Mouse (Mus musculus): ENCODE data around the gene Cd101. TPM values are rescaled to one million over a fixed set of nuclear protein-coding genes. Genes with fewer than 3 reads are reported as not detected.

Cd101 gene
- polyA plus RNA-seq, 1 experiment: 0.08 TPM

GRCm38 (mm10) chr3:101037984-101038545 is 8.7 kb upstream of the Cd101 start:
- TF ChIP-seq POLR2A (IDR thresholded peaks at IDR 0.05; ENCODE audit: borderline replicate concordance, extremely low read depth, insufficient read depth, insufficient read length, poor library complexity, severe bottlenecking): no peak
- no peak for TF ChIP-seq CTCF (IDR thresholded peaks at IDR 0.05; ENCODE audit: borderline replicate concordance, extremely low read depth, insufficient read depth, insufficient read length)

DNA sequence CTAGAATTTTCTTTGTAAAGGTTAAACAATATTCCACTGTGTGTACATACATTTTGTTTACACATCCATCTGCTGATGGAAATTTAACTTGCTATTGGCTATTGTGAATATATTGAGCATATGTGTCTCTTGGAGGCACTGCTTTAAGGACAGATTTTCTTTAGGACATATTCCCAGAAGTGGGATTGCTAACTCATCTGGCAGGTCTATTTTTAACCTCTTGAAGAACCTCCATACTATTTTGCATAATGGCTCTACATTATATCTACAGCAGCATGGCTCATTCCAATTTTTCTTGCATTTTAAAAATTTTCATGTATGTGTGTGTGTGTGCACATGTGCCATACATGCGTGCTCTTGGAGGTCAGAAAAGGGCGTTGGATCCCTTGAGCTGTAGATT is 6.6 kb upstream of the Cd101 start:
- no peak for TF ChIP-seq POLR2A (IDR thresholded peaks at IDR 0.05; ENCODE audit: borderline replicate concordance, extremely low read depth, insufficient read depth, insufficient read length, poor library complexity, severe bottlenecking)
- no peak for TF ChIP-seq CTCF (IDR thresholded peaks at IDR 0.05; ENCODE audit: borderline replicate concordance, extremely low read depth, insufficient read depth, insufficient read length)
- no peak for DNase-seq (ENCODE audit: low read depth)

More at GRCm38 (mm10) chr3:101037984-101038545, 8.7 kb upstream of the Cd101 start:
- DNase-seq (ENCODE audit: low read depth): no peak

DNA sequence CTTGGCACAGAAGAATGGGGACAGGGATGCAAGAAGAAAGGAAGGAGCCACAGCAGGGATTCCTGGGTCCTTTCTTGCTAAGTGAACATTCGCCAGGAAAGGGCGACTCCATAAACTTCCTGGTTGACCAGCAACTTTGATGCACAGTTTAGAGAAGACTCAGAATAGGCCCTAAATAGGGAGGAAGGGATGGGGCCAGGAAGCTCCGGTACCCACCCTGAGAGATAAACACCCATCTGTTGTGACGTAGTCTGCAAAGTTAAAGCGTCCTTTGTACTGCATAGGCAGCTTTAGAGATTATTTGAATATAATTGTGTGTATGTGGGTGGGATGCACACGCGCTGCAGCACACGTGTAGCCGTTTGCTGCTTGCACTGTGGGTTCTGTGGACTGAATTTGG is 5.2 kb upstream of the Cd101 start:
- TF ChIP-seq CTCF (IDR thresholded peaks at IDR 0.05; ENCODE audit: borderline replicate concordance, extremely low read depth, insufficient read depth, insufficient read length) (no peak), POLR2A (IDR thresholded peaks at IDR 0.05; ENCODE audit: borderline replicate concordance, extremely low read depth, insufficient read depth, insufficient read length, poor library complexity, severe bottlenecking) (no peak)
- no peak for DNase-seq (ENCODE audit: low read depth)

DNA sequence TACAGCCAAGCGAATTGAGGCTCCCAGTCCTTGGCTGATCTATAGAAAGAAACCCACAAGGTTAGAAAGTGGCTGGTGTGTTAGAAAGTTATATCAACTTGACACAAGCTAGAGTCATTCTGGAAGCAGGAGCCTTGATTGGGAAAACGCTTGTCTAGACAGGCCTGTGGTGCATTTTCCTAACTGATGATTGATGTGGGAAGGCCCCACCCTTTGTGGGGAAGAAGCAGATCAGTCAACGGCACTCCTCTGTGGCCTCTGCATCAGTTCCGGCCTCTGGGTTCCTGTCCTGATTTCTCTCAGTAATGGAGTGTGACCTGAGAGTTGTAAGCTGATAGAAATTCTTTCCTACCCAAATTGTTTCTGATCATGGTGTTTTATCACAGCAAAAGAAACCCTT is 4.3 kb upstream of the Cd101 start:
- no peak for DNase-seq (ENCODE audit: low read depth)
- TF ChIP-seq CTCF (IDR thresholded peaks at IDR 0.05; ENCODE audit: borderline replicate concordance, extremely low read depth, insufficient read depth, insufficient read length) (no peak), POLR2A (IDR thresholded peaks at IDR 0.05; ENCODE audit: borderline replicate concordance, extremely low read depth, insufficient read depth, insufficient read length, poor library complexity, severe bottlenecking) (no peak)

DNA sequence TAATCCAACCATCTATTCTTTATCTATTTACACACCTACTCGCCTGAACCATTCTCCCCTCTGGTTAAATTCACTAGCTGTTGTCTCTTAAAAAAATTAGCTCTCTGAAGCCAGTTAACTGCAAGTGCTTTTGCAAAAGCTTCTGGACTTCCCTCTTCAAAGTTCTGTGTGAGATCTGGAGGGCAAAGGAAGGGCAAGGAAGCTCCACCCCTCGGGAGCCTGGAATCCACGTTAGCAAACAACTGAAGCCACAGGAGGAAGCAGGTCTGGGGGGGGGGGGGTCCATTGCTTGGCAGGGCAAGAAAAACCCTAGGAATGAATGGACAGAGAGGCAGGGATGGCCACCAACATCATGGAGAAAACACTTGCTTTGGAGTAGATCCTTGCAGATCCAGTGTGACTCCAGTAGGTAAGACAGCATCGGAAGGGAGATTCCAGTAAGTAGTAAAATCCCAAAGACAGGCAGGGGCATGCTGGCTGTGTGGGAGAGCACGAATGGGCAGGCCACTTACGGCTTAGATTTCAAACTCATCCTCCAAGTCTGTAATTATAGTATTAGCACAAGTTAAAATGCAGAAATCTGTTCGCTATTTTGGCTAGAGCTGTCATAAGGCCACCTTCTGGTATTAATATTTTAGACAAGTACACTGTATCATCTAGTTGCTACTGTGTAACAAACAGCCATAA is 2.2 kb upstream of the Cd101 start:
- DNase-seq (ENCODE audit: low read depth): no peak
- no peak for TF ChIP-seq CTCF (IDR thresholded peaks at IDR 0.05; ENCODE audit: borderline replicate concordance, extremely low read depth, insufficient read depth, insufficient read length)
- TF ChIP-seq POLR2A (IDR thresholded peaks at IDR 0.05; ENCODE audit: borderline replicate concordance, extremely low read depth, insufficient read depth, insufficient read length, poor library complexity, severe bottlenecking): no peak

GRCm38 (mm10) chr3:101030630-101031029 is 1.3 kb upstream of the Cd101 start:
- no peak for TF ChIP-seq POLR2A (IDR thresholded peaks at IDR 0.05; ENCODE audit: borderline replicate concordance, extremely low read depth, insufficient read depth, insufficient read length, poor library complexity, severe bottlenecking)
- no peak for TF ChIP-seq CTCF (IDR thresholded peaks at IDR 0.05; ENCODE audit: borderline replicate concordance, extremely low read depth, insufficient read depth, insufficient read length)
- DNase-seq (ENCODE audit: low read depth): no peak

GRCm38 (mm10) chr3:101026741-101027140 is 2.6 kb downstream of the Cd101 start:
- TF ChIP-seq POLR2A (IDR thresholded peaks at IDR 0.05; ENCODE audit: borderline replicate concordance, extremely low read depth, insufficient read depth, insufficient read length, poor library complexity, severe bottlenecking) (no peak), CTCF (IDR thresholded peaks at IDR 0.05; ENCODE audit: borderline replicate concordance, extremely low read depth, insufficient read depth, insufficient read length) (no peak)

GRCm38 (mm10) chr3:101022967-101023366 is 6.4 kb downstream of the Cd101 start:
- TF ChIP-seq CTCF (IDR thresholded peaks at IDR 0.05; ENCODE audit: borderline replicate concordance, extremely low read depth, insufficient read depth, insufficient read length) (no peak), POLR2A (IDR thresholded peaks at IDR 0.05; ENCODE audit: borderline replicate concordance, extremely low read depth, insufficient read depth, insufficient read length, poor library complexity, severe bottlenecking) (no peak)
- DNase-seq (ENCODE audit: low read depth): no peak

More at GRCm38 (mm10) chr3:101026741-101027140, 2.6 kb downstream of the Cd101 start:
- no peak for DNase-seq (ENCODE audit: low read depth)

DNA sequence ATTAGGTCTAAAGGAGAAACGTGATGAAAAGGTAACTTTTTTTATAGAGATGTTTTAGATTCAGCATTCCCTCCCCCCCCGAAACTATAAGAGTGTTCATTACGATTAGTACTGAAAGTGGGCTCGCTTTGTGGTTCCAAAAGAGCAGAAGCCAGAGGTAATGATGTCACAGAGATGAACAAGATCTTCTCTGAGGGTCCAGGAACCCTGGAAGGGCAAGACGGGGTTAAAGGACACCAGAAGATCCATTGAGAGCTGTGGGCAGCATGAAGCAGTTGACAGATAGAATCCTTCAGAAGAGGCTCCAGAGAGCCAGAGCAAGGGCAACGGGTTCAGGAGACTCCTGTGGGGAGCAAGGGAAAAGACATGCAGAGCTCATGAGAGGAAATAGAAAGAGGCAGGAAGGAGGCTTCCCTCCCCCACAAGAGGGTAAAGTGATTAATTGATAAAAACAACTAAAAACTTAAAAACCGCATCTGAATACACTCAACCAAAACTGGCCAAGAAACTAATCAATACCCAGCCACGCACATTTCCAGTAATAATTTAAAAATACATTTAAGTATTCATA is 7.8 kb downstream of the Cd101 start:
- no peak for TF ChIP-seq CTCF (IDR thresholded peaks at IDR 0.05; ENCODE audit: borderline replicate concordance, extremely low read depth, insufficient read depth, insufficient read length)
- no peak for TF ChIP-seq POLR2A (IDR thresholded peaks at IDR 0.05; ENCODE audit: borderline replicate concordance, extremely low read depth, insufficient read depth, insufficient read length, poor library complexity, severe bottlenecking)
- DNase-seq (ENCODE audit: low read depth): no peak

GRCm38 (mm10) chr3:101021073-101021472 is 8.3 kb downstream of the Cd101 start:
- TF ChIP-seq CTCF (IDR thresholded peaks at IDR 0.05; ENCODE audit: borderline replicate concordance, extremely low read depth, insufficient read depth, insufficient read length) (no peak), POLR2A (IDR thresholded peaks at IDR 0.05; ENCODE audit: borderline replicate concordance, extremely low read depth, insufficient read depth, insufficient read length, poor library complexity, severe bottlenecking) (no peak)
- no peak for DNase-seq (ENCODE audit: low read depth)

DNA sequence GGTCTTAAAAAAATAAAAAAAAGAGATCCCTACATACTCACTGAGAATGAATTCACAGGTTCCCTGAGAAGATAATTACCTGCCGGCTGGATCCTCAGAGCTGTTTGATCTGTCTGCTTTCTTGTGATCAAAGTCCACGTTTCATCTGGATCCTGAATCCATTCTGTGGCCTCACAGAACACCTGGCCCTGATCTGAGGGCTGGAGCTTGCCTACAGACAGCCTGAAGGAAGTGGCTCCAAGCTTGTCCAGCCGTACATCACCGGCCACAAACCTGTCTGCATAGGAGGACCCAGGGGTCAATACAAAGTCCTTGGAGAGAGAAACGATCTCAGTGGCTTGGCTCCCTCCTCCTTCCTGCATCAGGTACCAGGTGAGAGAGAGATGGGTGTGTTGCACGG is 10.9 kb downstream of the Cd101 start:
- no peak for DNase-seq (ENCODE audit: low read depth)
- no peak for TF ChIP-seq CTCF (IDR thresholded peaks at IDR 0.05; ENCODE audit: borderline replicate concordance, extremely low read depth, insufficient read depth, insufficient read length)
- TF ChIP-seq POLR2A (IDR thresholded peaks at IDR 0.05; ENCODE audit: borderline replicate concordance, extremely low read depth, insufficient read depth, insufficient read length, poor library complexity, severe bottlenecking): no peak

- no peak for DNase-seq (ENCODE audit: low read depth)
- no peak for TF ChIP-seq POLR2A (IDR thresholded peaks at IDR 0.05; ENCODE audit: borderline replicate concordance, extremely low read depth, insufficient read depth, insufficient read length, poor library complexity, severe bottlenecking)
Observed at GRCm38 (mm10) chr3:101016050-101016449, 13.3 kb downstream of the Cd101 start.
